Mouse (Mus musculus): ENCODE measurements around the gene 4930579G24Rik. TPM values are rescaled to one million over a fixed set of nuclear protein-coding genes. Genes with fewer than 3 reads are reported as not detected.

The 4930579G24Rik gene
- polyA plus RNA-seq (2015; fragmentation: Nextera tagmentation; extraction: Ambion mirVana), result 7.4 and 11.1 TPM in 2 replicates

GRCm38 (mm10) chr3:79628561-79629415 lies at the start of gene 4930579G24Rik:
4930579G24Rik (plus strand) TSS chr3:79629079.

GRCm38 (mm10) chr3:79590863-79591792 lies 37.8 kb upstream of the 4930579G24Rik start, which contains the start of gene Ppid:
Ppid (plus strand) TSS chr3:79591342.

GRCm38 (mm10) chr3:79629416-79629730 lies 494 bp downstream of the 4930579G24Rik start, which contains the start of gene Etfdh:
Etfdh (minus strand) TSS chr3:79629500.

Other genes starting within 250 kb of the 4930579G24Rik start
- gene Fnip2, start 61.3 kb upstream of the 4930579G24Rik start, polyA plus RNA-seq (2015; fragmentation: Nextera tagmentation; extraction: Ambion mirVana), result 2.0 and 2.2 TPM in 2 replicates
- gene Ppid, start 37.7 kb upstream of the 4930579G24Rik start, polyA plus RNA-seq (2015; fragmentation: Nextera tagmentation; extraction: Ambion mirVana), result 42.5 and 45.6 TPM in 2 replicates
- gene Etfdh, start 421 bp downstream of the 4930579G24Rik start, polyA plus RNA-seq (2015; fragmentation: Nextera tagmentation; extraction: Ambion mirVana), result 46.5 and 51.2 TPM in 2 replicates
- 0.46 and 0.47 TPM in 2 replicates for gene Rxfp1, start 108.8 kb downstream of the 4930579G24Rik start, polyA plus RNA-seq (2015; fragmentation: Nextera tagmentation; extraction: Ambion mirVana)
- 1.0 and 1.6 TPM in 2 replicates for gene Tmem144, start 223.7 kb downstream of the 4930579G24Rik start, polyA plus RNA-seq (2015; fragmentation: Nextera tagmentation; extraction: Ambion mirVana)